Mouse (Mus musculus) kidney, postnatal 0 days (tissue): ENCODE measurements around the gene Nkx2-4. TPM values are rescaled to one million over a fixed set of nuclear protein-coding genes. Genes with fewer than 3 reads are reported as not detected.

Source experiments
- ATAC-seq: fragments of 200-750 bp; cut with Nextera tagmentation; replicated peaks from 2 replicates; pipeline ENCODE4 v1.8.0; 2017; ENCODE audit warnings: low read depth, moderate number of reproducible peaks, moderate TSS enrichment, moderate library complexity; ENCODE audit not compliant: low FRiP score
- DNase-seq: peaks from one replicate; pipeline ENCODE4 v3.0.0-alpha.2; 2016; ENCODE audit warnings: low spot score
- H3K27ac ChIP-seq: fragments of 300-500 bp; sonication (generic); 2 replicates; pipeline ENCODE4 v1.5.1; 2014; ENCODE audit warnings: mild to moderate bottlenecking
- H3K27me3 ChIP-seq: fragments of 300-500 bp; sonication (generic); 2 replicates; pipeline ENCODE4 v1.6.1; 2014; ENCODE audit warnings: low read length, mixed read lengths; ENCODE audit not compliant: insufficient read depth
- H3K36me3 ChIP-seq: fragments of 300-500 bp; sonication (generic); 2 replicates; pipeline ENCODE4 v1.6.1; 2014; ENCODE audit warnings: low read length, mixed read lengths; ENCODE audit not compliant: insufficient read depth
- H3K4me1 ChIP-seq: fragments of 300-500 bp; sonication (generic); replicated peaks from 2 replicates; pipeline ENCODE4 v1.6.1; 2014; ENCODE audit warnings: antibody characterized with exemption, low read length, mixed read lengths; ENCODE audit not compliant: insufficient read depth
- H3K4me2 ChIP-seq: fragments of 300-500 bp; sonication (generic); 2 replicates; pipeline ENCODE4 v1.6.1; 2014; ENCODE audit warnings: mild to moderate bottlenecking, low read length, moderate library complexity, mixed read lengths
- H3K4me3 ChIP-seq: fragments of 300-500 bp; sonication (generic); replicated peaks from 2 replicates; pipeline ENCODE4 v1.5.1; 2014; ENCODE audit warnings: low read depth, low read length
- H3K9ac ChIP-seq: fragments of 300-500 bp; sonication (generic); 2 replicates; pipeline ENCODE4 v1.6.1; 2014; ENCODE audit warnings: low read depth, low read length
- H3K9me3 ChIP-seq: fragments of 300-500 bp; sonication (generic); replicated peaks from 2 replicates; pipeline ENCODE4 v1.6.1; 2016; ENCODE audit warnings: low read length, inconsistent platforms, mixed read lengths
- CTCF ChIP-seq: IDR thresholded peaks from 2 replicates; pipeline ENCODE4 v1.5.1; 2016; ENCODE audit warnings: antibody characterized with exemption, low read depth, mild to moderate bottlenecking, moderate library complexity
- WGBS: fragments of 180-500 bp; shearing (Covaris S2); extraction: QIAGEN DNeasy Blood & Tissue Kit; methylation state at CpG from one replicate; pipeline ENCODE4 v1.1.7; 2014; 5-methylcytosine and 5-hydroxymethylcytosine counted together
- polyA plus RNA-seq: library from polyadenylated mRNA; unstranded; fragments of >200 nt; fragmentation: Nextera tagmentation; extraction: Ambion mirVana; gene quantifications from 2 replicates; pipeline ENCODE4 v1.2.1, GENCODE M21; 2015

The Nkx2-4 gene
- not detected in 2 replicates for polyA plus RNA-seq

- no peak within 1 kb of the TSS for H3K9ac ChIP-seq
- ATAC-seq, result no peak
- peak within 1 kb of the TSS; percentile 34 for H3K4me3 ChIP-seq
- DNase-seq, result no peak
- no peaks in the 10 kb centered on the region for H3K9me3 ChIP-seq
- H3K36me3 ChIP-seq, result no peaks in the 10 kb centered on the region
- 1% methylated on average over 66 of the region's 82 CpGs for WGBS
- TF ChIP-seq CTCF, result no peak
- H3K27me3 ChIP-seq, result peaks cover 70% of the 10 kb centered on the region
- peak within 1 kb of the TSS; percentile 48 for H3K4me2 ChIP-seq
- H3K27ac ChIP-seq, result no peak within 1 kb of the TSS
- H3K4me1 ChIP-seq, result no peaks in the 10 kb centered on the region; the same call in 1 of the 2 replicates
These were observed at the start of gene Nkx2-4 for GRCm38 (mm10) chr2:147085072-147085870. Gene Nkx2-4, minus strand, starts transcription at chr2:147085445.

GRCm38 (mm10) chr2:147127366-147127765 lies 42.1 kb upstream of the Nkx2-4 start:
- DNase-seq, result no peak
- Histone ChIP-seq H3K4me1 (no peaks in the 10 kb centered on the region), H3K27ac (no peak overlapping the region), H3K9me3 (no peaks in the 10 kb centered on the region), H3K9ac (no peak overlapping the region), H3K4me2 (no peak overlapping the region), H3K36me3 (no peaks in the 10 kb centered on the region), H3K27me3 (no peaks in the 10 kb centered on the region), H3K4me3 (no peak overlapping the region)
- 77% methylated on average over 6 of the region's 6 CpGs for whole genome bisulfite sequencing
- ATAC-seq, result no peak
- no peak for TF ChIP-seq CTCF

DNA sequence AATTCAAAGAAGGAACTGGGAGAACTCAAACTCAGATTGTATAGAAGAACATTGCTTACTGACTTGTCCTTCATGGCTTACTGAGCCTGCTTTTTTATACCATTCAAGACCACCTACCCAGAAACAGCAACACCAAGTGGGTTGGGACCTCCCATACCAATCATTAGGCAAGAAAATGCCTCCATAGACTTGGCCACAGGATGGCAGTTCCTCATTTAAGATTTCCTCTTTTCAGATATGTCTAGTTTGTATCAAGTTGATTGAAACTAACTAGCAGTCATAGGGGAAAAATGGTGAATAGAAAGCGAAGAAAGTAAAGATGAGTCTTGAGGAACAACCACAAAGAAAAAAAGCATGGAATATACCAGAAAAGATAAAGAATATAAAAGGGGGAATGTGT lies 34.5 kb upstream of the Nkx2-4 start:
- TF ChIP-seq CTCF, result no peak
- Histone ChIP-seq H3K36me3 (no peaks in the 10 kb centered on the region), H3K27ac (no peak overlapping the region), H3K4me1 (no peaks in the 10 kb centered on the region), H3K4me3 (no peak overlapping the region), H3K4me2 (no peak overlapping the region), H3K9me3 (no peaks in the 10 kb centered on the region), H3K9ac (no peak overlapping the region), H3K27me3 (no peaks in the 10 kb centered on the region)
- no peak for DNase-seq
- no peak for ATAC-seq
- 84% methylated on average over 1 of the region's 1 CpGs for WGBS

GRCm38 (mm10) chr2:147086441-147086840 lies 1.2 kb upstream of the Nkx2-4 start:
- Histone ChIP-seq H3K27ac (no peak overlapping the region), H3K4me3 (no peak overlapping the region), H3K9me3 (no peaks in the 10 kb centered on the region), H3K9ac (no peak overlapping the region), H3K27me3 (peaks cover 64% of the 10 kb centered on the region), H3K36me3 (no peaks in the 10 kb centered on the region), H3K4me2 (no peak overlapping the region), H3K4me1 (no peaks in the 10 kb centered on the region; the same call in 1 of the 2 replicates)
- ATAC-seq, result no peak
- DNase-seq, result no peak
- TF ChIP-seq CTCF, result no peak
- 20% methylated on average over 5 of the region's 5 CpGs for WGBS

DNA sequence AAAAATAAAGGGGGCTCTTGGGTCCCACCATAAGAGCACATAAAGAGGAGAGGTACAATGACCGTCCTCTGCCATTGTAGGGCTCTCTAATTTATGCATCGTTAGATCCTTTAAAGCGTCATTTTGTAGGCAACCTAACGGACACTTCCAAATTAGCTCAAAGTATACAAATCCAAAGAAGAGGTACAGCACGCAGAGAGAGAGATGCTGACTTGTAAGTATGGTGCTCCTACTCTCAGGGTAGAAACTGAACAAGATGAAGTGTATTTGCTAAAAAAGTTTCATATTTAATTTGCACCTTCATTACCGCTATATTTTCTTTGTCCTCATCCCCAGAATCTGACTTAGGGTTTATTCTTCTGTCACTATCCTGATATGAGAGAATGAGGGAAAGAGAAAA lies 692 bp upstream of the Nkx2-4 start:
- DNase-seq (no peak), ATAC-seq (no peak)
- Histone ChIP-seq H3K4me2 (no peak overlapping the region), H3K4me3 (no peak overlapping the region), H3K9me3 (no peaks in the 10 kb centered on the region), H3K4me1 (no peaks in the 10 kb centered on the region; the same call in 1 of the 2 replicates), H3K9ac (no peak overlapping the region), H3K27me3 (peaks cover 69% of the 10 kb centered on the region), H3K36me3 (no peaks in the 10 kb centered on the region), H3K27ac (no peak overlapping the region)
- TF ChIP-seq CTCF, result no peak
- 8% methylated on average over 6 of the region's 6 CpGs for WGBS

DNA sequence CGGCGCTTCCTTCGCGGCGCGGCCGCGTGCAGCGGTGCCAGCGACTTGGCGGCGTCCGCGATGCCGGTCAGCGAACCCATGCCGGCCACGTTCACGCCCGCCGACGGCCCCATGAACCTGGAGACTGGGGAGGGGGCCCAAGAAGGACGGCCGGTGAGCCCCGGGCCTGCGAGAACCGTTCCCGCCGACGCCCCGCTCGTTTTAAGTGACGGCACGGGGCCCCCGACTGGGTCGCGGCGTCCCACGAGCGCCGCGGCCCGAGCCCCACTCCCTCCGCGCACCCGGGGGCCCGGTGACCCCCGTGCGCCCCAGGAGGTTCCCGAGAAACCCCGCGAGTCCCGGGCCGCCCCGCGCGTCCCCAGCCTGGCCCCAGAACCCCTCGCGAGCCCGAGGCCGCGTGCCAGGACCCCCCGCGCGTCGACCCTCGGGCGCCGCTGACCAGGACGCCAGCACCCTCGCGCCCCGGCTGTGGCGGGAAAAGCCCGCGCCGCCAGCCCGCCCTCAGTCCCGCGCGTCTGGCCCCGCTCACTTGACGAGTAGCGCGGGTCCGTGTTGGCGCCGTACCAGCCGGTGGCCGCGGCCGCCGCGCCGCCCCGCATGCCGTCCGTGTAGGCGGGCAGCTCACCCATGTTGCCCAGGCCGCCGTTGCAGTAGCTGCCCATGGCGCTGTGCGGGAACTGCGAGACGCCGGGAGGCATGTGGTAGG lies 726 bp downstream of the Nkx2-4 start:
- Histone ChIP-seq H3K9me3 (no peaks in the 10 kb centered on the region), H3K27me3 (peaks cover 65% of the 10 kb centered on the region), H3K4me2 (peak overlapping the region; percentile 48), H3K4me3 (peak overlapping the region; percentile 34), H3K9ac (no peak overlapping the region), H3K36me3 (no peaks in the 10 kb centered on the region), H3K4me1 (no peaks in the 10 kb centered on the region; the same call in 1 of the 2 replicates), H3K27ac (no peak overlapping the region)
- WGBS, result 1% methylated on average over 101 of the region's 106 CpGs
- no peak for TF ChIP-seq CTCF
- ATAC-seq (peak; percentile 27; the same call in 1 of the 2 replicates), DNase-seq (no peak)
